Mouse (Mus musculus): ENCODE data around the gene Zcchc18. TPM values are rescaled to one million over a fixed set of nuclear protein-coding genes. Genes with fewer than 3 reads are reported as not detected.
A peak's percentile ranks its signal among the peaks of the same experiment; 100 is the strongest.

Zcchc18 gene
- polyA plus RNA-seq, 2 experiments, result 11.4 to 17.1 TPM

- TF ChIP-seq POLR2A (IDR thresholded peaks at IDR 0.05; ENCODE audit: borderline replicate concordance, extremely low read depth, insufficient read depth, insufficient read length), result no peak
- WGBS, result 29% methylated on average over 15 of the region's 15 CpGs
- H3K4me1 ChIP-seq (ENCODE audit: control insufficient read depth, insufficient read depth, low read length), result no peaks in the 10 kb centered on the region
These were observed 16.4 kb upstream of the Zcchc18 start, which contains the start of the genes Tmsb15l and Tmsb15b1 for GRCm38 (mm10) chrX:136976424-136977084. TSS of gene Tmsb15l (minus strand) at chrX:136976869. TSS of gene Tmsb15b1 (minus strand) at chrX:136976874.

GRCm38 (mm10) chrX:136978616-136979015 lies 14.3 kb upstream of the Zcchc18 start:
- no peak for TF ChIP-seq POLR2A (IDR thresholded peaks at IDR 0.05; ENCODE audit: borderline replicate concordance, extremely low read depth, insufficient read depth, insufficient read length)
- ATAC-seq (ENCODE audit: low FRiP score, low read depth), result no peak
- Histone ChIP-seq H3K9me3 (ENCODE audit: control insufficient read depth, low read length) (no peaks in the 10 kb centered on the region), H3K4me1 (ENCODE audit: control insufficient read depth, insufficient read depth, low read length) (no peaks in the 10 kb centered on the region), H3K27me3 (ENCODE audit: control insufficient read depth, insufficient read depth, low read length) (no peaks in the 10 kb centered on the region), H3K9ac (ENCODE audit: low read depth, low read length, severe bottlenecking) (no peak overlapping the region), H3K4me3 (replicated peaks; ENCODE audit: low read length) (no peak overlapping the region), H3K4me2 (replicated peaks; ENCODE audit: low read depth, low read length, severe bottlenecking) (no peak overlapping the region), H3K27ac (replicated peaks; ENCODE audit: low read depth, low read length) (no peak overlapping the region), H3K36me3 (ENCODE audit: control insufficient read depth, insufficient read depth, low read length) (no peaks in the 10 kb centered on the region)
- DNase-seq (ENCODE audit: low spot score), result no peak

More at GRCm38 (mm10) chrX:136976424-136977084, 16.4 kb upstream of the Zcchc18 start, which contains the start of the genes Tmsb15l and Tmsb15b1:
- Histone ChIP-seq H3K27me3 (ENCODE audit: control insufficient read depth, insufficient read depth, low read length) (no peaks in the 10 kb centered on the region), H3K27ac (replicated peaks; ENCODE audit: low read depth, low read length) (no peak within 1 kb of the TSS), H3K9ac (ENCODE audit: low read depth, low read length, severe bottlenecking) (peak within 1 kb of the TSS; percentile 50; the same call in 1 of the 2 replicates), H3K4me3 (replicated peaks; ENCODE audit: low read length) (peak within 1 kb of the TSS; percentile 41), H3K4me2 (replicated peaks; ENCODE audit: low read depth, low read length, severe bottlenecking) (peak within 1 kb of the TSS; percentile 47), H3K36me3 (ENCODE audit: control insufficient read depth, insufficient read depth, low read length) (no peaks in the 10 kb centered on the region), H3K9me3 (ENCODE audit: control insufficient read depth, low read length) (no peaks in the 10 kb centered on the region)
- ATAC-seq (ENCODE audit: low FRiP score, low read depth) (peak; percentile 100), DNase-seq (ENCODE audit: low spot score) (peak; percentile 76)

- Histone ChIP-seq H3K36me3 (ENCODE audit: control insufficient read depth, insufficient read depth, low read length) (no peaks in the 10 kb centered on the region), H3K4me2 (replicated peaks; ENCODE audit: low read depth, low read length, severe bottlenecking) (no peak overlapping the region), H3K4me3 (replicated peaks; ENCODE audit: low read length) (no peak overlapping the region), H3K9me3 (ENCODE audit: control insufficient read depth, low read length) (no peaks in the 10 kb centered on the region), H3K4me1 (ENCODE audit: control insufficient read depth, insufficient read depth, low read length) (no peaks in the 10 kb centered on the region), H3K27me3 (ENCODE audit: control insufficient read depth, insufficient read depth, low read length) (0 out of 2 replicates have a peak, but pooled peaks cover under 1% of the 10 kb centered on the region), H3K9ac (ENCODE audit: low read depth, low read length, severe bottlenecking) (no peak overlapping the region), H3K27ac (replicated peaks; ENCODE audit: low read depth, low read length) (no peak overlapping the region)
- ATAC-seq (ENCODE audit: low FRiP score, low read depth) (no peak), DNase-seq (ENCODE audit: low spot score) (no peak)
- no peak for TF ChIP-seq POLR2A (IDR thresholded peaks at IDR 0.05; ENCODE audit: borderline replicate concordance, extremely low read depth, insufficient read depth, insufficient read length)
These were observed 6.9 kb upstream of the Zcchc18 start for GRCm38 (mm10) chrX:136986039-136986438.

GRCm38 (mm10) chrX:136991274-136991673 lies 1.7 kb upstream of the Zcchc18 start:
- no peak overlapping the region for H3K9ac ChIP-seq (ENCODE audit: low read depth, low read length, severe bottlenecking)
- no peak overlapping the region for H3K4me3 ChIP-seq (replicated peaks; ENCODE audit: low read length)
- H3K4me1 ChIP-seq (ENCODE audit: control insufficient read depth, insufficient read depth, low read length), result no peaks in the 10 kb centered on the region
- no peak overlapping the region for H3K27ac ChIP-seq (replicated peaks; ENCODE audit: low read depth, low read length)
- no peaks in the 10 kb centered on the region for H3K36me3 ChIP-seq (ENCODE audit: control insufficient read depth, insufficient read depth, low read length)
- no peak for ATAC-seq (ENCODE audit: low FRiP score, low read depth)
- H3K4me2 ChIP-seq (replicated peaks; ENCODE audit: low read depth, low read length, severe bottlenecking), result no peak overlapping the region
- WGBS, result 53% methylated on average over 2 of the region's 2 CpGs
- DNase-seq (ENCODE audit: low spot score), result no peak
- peaks cover 10% of the 10 kb centered on the region; the same call in 1 of the 2 replicates for H3K27me3 ChIP-seq (ENCODE audit: control insufficient read depth, insufficient read depth, low read length)
- no peaks in the 10 kb centered on the region for H3K9me3 ChIP-seq (ENCODE audit: control insufficient read depth, low read length)
- TF ChIP-seq POLR2A (IDR thresholded peaks at IDR 0.05; ENCODE audit: borderline replicate concordance, extremely low read depth, insufficient read depth, insufficient read length), result no peak

- ATAC-seq (ENCODE audit: low FRiP score, low read depth) (peak; percentile 3; the same call in 1 of the 2 replicates), DNase-seq (ENCODE audit: low spot score) (no peak)
- H3K9ac ChIP-seq (ENCODE audit: low read depth, low read length, severe bottlenecking), result peak overlapping the region; percentile 47; the same call in 1 of the 2 replicates
- 23% methylated on average over 19 of the region's 19 CpGs for WGBS
- H3K27ac ChIP-seq (replicated peaks; ENCODE audit: low read depth, low read length), result no peak overlapping the region
- peak overlapping the region; percentile 36 for H3K4me3 ChIP-seq (replicated peaks; ENCODE audit: low read length)
- H3K36me3 ChIP-seq (ENCODE audit: control insufficient read depth, insufficient read depth, low read length), result no peaks in the 10 kb centered on the region
- peaks cover 10% of the 10 kb centered on the region; the same call in 1 of the 2 replicates for H3K27me3 ChIP-seq (ENCODE audit: control insufficient read depth, insufficient read depth, low read length)
- no peaks in the 10 kb centered on the region for H3K4me1 ChIP-seq (ENCODE audit: control insufficient read depth, insufficient read depth, low read length)
- TF ChIP-seq POLR2A (IDR thresholded peaks at IDR 0.05; ENCODE audit: borderline replicate concordance, extremely low read depth, insufficient read depth, insufficient read length), result no peak
- peak overlapping the region; percentile 52 for H3K4me2 ChIP-seq (replicated peaks; ENCODE audit: low read depth, low read length, severe bottlenecking)
- H3K9me3 ChIP-seq (ENCODE audit: control insufficient read depth, low read length), result no peaks in the 10 kb centered on the region
These were observed 577 bp upstream of the Zcchc18 start for GRCm38 (mm10) chrX:136992191-136992965.

All from limb, embryonic 14.5 days (tissue).